Mouse (Mus musculus) left cerebral cortex, adult 8-10 months (tissue): ENCODE results near the gene Trpm3. TPM values are rescaled to one million over a fixed set of nuclear protein-coding genes. Genes with fewer than 3 reads are reported as not detected.
"Not testable (repeated sequence)": the region's sequence is repeated elsewhere in the genome, so short reads cannot be mapped to it uniquely, and the experiment has no call there.

ENCODE experiments used
- DNase-seq, 2 experiments: peaks; one replicate each; pipeline ENCODE4 v3.0.0; 2022; ENCODE audit warnings: low spot score in 2 of 2
- microRNA-seq, 2 experiments: library from miRNA; unstranded; fragments of <30 nt; microRNA quantifications; one replicate each; pipeline ENCODE4 v1.2.0; 2022
- total RNA-seq, 4 experiments: library from RNA; stranded (reverse); gene quantifications; 2 replicates each; pipeline ENCODE4 v1.2.4; 2022

Gene Trpm3
- total RNA-seq, 4 experiments from 2014 or later, result 37.1 to 49.8 (median 43.3) TPM

GRCm38 (mm10) chr19:23023316-23023960, 884.6 kb downstream of the Trpm3 start:
- no peak for DNase-seq

GRCm38 (mm10) chr19:23024821-23025220, 886.0 kb downstream of the Trpm3 start:
- DNase-seq, result no peak

- no peak for DNase-seq
Observed at GRCm38 (mm10) chr19:23026427-23026826, 887.6 kb downstream of the Trpm3 start.

GRCm38 (mm10) chr19:23028283-23028682, 889.4 kb downstream of the Trpm3 start:
- no peak for DNase-seq

- DNase-seq, result not testable (repeated sequence)
Observed at GRCm38 (mm10) chr19:23033343-23033742, 894.5 kb downstream of the Trpm3 start.

- no peak for DNase-seq
Observed at GRCm38 (mm10) chr19:23034117-23034516, 895.3 kb downstream of the Trpm3 start.

- DNase-seq, result peak in 1 of 2 experiments; percentile 29
Observed at GRCm38 (mm10) chr19:23034933-23035332, 896.1 kb downstream of the Trpm3 start.

GRCm38 (mm10) chr19:23035786-23036185, 896.9 kb downstream of the Trpm3 start:
- DNase-seq, result no peak

GRCm38 (mm10) chr19:23036782-23037477, 898.1 kb downstream of the Trpm3 start:
- peak in 1 of 2 experiments; percentile 28 for DNase-seq

GRCm38 (mm10) chr19:23037499-23037898, 898.7 kb downstream of the Trpm3 start:
- no peak for DNase-seq

GRCm38 (mm10) chr19:23038321-23038720, 899.5 kb downstream of the Trpm3 start:
- DNase-seq, result no peak

- DNase-seq, result no peak
Observed at GRCm38 (mm10) chr19:23041483-23042167, 902.8 kb downstream of the Trpm3 start.

GRCm38 (mm10) chr19:23042168-23042733, 903.4 kb downstream of the Trpm3 start:
- no peak for DNase-seq

GRCm38 (mm10) chr19:23043699-23044098, 904.9 kb downstream of the Trpm3 start:
- no peak for DNase-seq

Small RNA genes lying within 50 kb of the gene (microRNA-seq; reads per million reads assigned to microRNA genes)
- gene Mir204, result 724 to 1,179 reads per million in 2 experiments
